Mouse (Mus musculus): ENCODE data around the gene Gm37419. TPM values are rescaled to one million over a fixed set of nuclear protein-coding genes. Genes with fewer than 3 reads are reported as not detected.
A peak's percentile ranks its signal among the peaks of the same experiment; 100 is the strongest.

The Gm37419 gene
- polyA plus RNA-seq, 1 experiment: not detected

DNA sequence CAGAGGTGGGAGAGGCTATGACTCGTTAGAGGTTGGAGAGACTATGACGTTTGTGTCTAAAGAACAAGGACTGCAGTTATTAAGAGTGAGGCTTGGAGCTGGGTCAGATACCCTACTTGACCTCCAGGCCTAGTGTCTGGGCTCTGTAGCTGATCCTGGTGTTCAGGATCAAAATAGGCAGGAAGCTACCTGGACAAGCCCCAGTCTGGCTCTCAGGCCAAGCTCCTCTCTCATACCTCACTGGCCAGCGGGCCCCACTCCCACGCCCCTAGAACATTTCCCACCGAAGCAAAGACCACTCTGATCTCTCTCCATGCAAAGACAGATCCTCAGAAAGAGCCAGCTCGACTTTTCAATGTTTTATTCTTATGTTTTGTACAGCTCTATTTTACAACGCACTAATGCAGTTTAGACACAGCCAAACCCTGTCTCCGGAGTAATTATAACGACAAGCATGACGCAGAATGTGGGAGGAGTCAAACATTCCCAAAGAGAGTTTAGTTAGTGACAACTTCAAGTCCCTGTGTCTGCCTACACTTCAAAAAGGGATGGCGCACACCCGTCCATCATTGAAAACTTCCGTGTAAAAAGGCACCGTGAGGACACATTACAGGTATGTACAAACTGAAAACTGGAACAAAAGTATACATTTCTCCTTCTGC lies 23.4 kb upstream of the Gm37419 start:
- Histone ChIP-seq H3K4me1 (ENCODE audit: control insufficient read depth, insufficient read depth, low read length) (no peaks in the 10 kb centered on the region), H3K27ac (ENCODE audit: insufficient read depth, low read length) (no peak overlapping the region), H3K4me3 (ENCODE audit: insufficient read depth, low read length) (no peak overlapping the region)
- no peak for TF ChIP-seq CTCF (IDR thresholded peaks at IDR 0.05; ENCODE audit: borderline replicate concordance, insufficient read depth, low read length)
- no peak for TF ChIP-seq POLR2A (IDR thresholded peaks at IDR 0.05; ENCODE audit: low read depth, low read length)

DNA sequence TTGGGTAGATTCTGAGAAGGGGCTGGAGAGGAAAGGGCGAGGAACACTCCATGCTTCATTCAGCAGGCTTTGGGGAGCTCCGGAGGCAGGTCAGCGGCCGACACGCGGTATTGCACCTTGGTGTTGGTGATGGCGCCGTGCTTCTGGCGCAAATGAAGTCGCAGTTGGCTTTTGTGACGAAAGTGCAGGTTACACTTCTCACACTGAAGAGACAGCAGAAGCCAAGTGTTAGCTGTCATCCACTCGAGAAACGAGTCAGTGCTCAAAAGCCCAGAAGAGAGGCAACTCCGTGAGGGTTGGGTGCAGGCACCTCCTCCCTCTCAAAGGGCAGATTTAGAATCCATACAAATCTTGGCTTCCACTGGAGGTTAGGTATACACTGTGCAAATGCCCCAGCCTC lies 22.2 kb upstream of the Gm37419 start:
- Histone ChIP-seq H3K4me1 (ENCODE audit: control insufficient read depth, insufficient read depth, low read length) (no peaks in the 10 kb centered on the region), H3K27ac (ENCODE audit: insufficient read depth, low read length) (no peak overlapping the region), H3K4me3 (ENCODE audit: insufficient read depth, low read length) (no peak overlapping the region)
- TF ChIP-seq POLR2A (IDR thresholded peaks at IDR 0.05; ENCODE audit: low read depth, low read length) (no peak), CTCF (IDR thresholded peaks at IDR 0.05; ENCODE audit: borderline replicate concordance, insufficient read depth, low read length) (no peak)

DNA sequence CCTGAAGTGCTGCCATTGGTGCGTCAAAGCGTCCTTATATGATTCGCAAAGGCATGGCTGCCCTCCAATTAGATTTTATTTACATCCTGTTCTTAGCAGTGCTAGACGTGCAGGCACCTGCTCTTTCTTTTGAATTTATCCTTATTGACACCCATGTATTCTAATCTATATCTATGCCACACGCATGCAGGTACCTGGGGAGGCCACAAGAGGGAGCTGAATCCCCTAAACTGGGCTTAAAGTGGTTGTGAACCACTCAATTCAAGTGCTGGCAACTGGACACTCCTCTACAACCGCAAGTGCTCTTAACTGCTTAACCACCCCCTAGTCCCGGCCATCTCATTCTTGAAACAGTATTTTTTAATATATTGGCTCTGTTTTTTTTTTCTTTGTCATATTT lies 21.0 kb upstream of the Gm37419 start:
- TF ChIP-seq CTCF (IDR thresholded peaks at IDR 0.05; ENCODE audit: borderline replicate concordance, insufficient read depth, low read length): peak; percentile 18; the same call in 1 of the 2 replicates
- no peak for TF ChIP-seq POLR2A (IDR thresholded peaks at IDR 0.05; ENCODE audit: low read depth, low read length)
- H3K4me1 ChIP-seq (ENCODE audit: control insufficient read depth, insufficient read depth, low read length): no peaks in the 10 kb centered on the region
- no peak overlapping the region for H3K27ac ChIP-seq (ENCODE audit: insufficient read depth, low read length)
- H3K4me3 ChIP-seq (ENCODE audit: insufficient read depth, low read length): no peak overlapping the region

DNA sequence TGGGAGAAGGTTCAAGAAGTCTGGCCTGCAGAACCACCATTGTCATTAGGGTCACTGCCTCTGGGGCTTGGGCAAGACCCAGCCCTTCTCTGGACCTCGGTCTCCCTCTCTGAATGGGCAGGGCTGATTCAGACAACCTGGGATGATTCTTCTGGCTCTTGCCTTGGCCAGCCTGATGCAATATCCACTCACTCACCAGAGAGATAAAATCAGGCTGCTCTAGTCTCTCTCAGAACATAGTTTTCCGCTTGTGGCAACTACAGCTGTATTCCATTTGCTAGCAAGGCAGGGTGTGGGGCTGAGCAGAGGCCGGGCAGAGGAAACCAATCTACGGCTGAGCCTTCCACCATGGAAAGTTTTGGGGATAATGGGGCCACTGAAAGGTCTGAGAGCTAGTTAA lies 19.4 kb upstream of the Gm37419 start:
- Histone ChIP-seq H3K27ac (ENCODE audit: insufficient read depth, low read length) (peak overlapping the region; percentile 52; the same call in 1 of the 2 replicates), H3K4me1 (ENCODE audit: control insufficient read depth, insufficient read depth, low read length) (no peaks in the 10 kb centered on the region), H3K4me3 (ENCODE audit: insufficient read depth, low read length) (no peak overlapping the region)
- TF ChIP-seq CTCF (IDR thresholded peaks at IDR 0.05; ENCODE audit: borderline replicate concordance, insufficient read depth, low read length): no peak
- no peak for TF ChIP-seq POLR2A (IDR thresholded peaks at IDR 0.05; ENCODE audit: low read depth, low read length)

DNA sequence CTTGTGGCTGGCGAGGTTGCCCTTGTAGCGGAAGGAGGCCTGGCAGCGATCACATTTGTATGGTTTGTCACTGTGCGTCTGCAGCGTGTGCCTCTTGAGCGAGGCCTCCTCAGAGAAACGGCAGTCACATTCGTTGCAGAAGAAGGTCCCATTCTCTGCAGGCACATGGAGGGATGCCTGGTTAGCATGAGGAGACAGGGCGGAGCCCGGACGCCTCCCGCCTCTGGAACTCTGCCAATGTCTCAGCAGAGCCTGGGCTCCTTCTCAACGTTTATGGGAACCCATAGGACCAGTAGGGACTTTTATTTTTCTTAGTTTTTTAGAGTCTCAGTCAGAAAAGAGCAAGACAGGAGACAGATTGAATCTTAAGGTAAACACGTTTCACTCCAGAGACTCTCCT lies 18.4 kb upstream of the Gm37419 start:
- Histone ChIP-seq H3K4me3 (ENCODE audit: insufficient read depth, low read length) (no peak overlapping the region), H3K4me1 (ENCODE audit: control insufficient read depth, insufficient read depth, low read length) (no peaks in the 10 kb centered on the region), H3K27ac (ENCODE audit: insufficient read depth, low read length) (no peak overlapping the region)
- no peak for TF ChIP-seq POLR2A (IDR thresholded peaks at IDR 0.05; ENCODE audit: low read depth, low read length)
- no peak for TF ChIP-seq CTCF (IDR thresholded peaks at IDR 0.05; ENCODE audit: borderline replicate concordance, insufficient read depth, low read length)

DNA sequence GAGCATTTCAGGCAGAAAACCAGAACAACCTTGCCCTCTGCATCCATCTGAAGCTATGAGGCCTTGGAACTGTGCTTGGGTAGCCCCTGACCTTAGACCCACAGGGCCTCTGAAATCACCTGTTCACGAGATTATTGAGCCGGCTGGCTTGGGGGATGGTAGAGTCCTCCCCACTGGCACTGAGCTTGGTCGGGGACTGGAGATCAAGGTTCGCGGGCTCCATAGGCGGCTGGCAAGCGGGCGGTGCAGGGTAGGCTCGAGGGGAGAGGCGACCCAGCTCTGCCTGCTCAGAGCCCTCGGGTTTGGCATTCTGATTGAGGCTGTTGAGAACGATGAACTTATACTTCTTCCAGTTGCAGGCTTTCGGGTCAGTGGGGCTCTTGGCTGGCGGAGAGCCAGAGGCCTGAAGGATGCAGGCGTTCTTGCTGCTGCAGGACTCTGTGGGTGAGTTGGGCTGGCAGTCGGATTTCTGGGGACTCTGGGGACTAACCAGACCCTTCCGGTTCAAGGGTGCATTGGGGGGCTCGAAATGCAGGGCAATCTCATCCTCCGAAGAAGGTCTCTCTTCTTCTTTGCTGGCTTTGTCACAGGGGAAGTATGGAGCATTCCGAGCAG lies 16.0 kb upstream of the Gm37419 start:
- H3K4me1 ChIP-seq (ENCODE audit: control insufficient read depth, insufficient read depth, low read length): no peaks in the 10 kb centered on the region
- TF ChIP-seq CTCF (IDR thresholded peaks at IDR 0.05; ENCODE audit: borderline replicate concordance, insufficient read depth, low read length) (no peak), POLR2A (IDR thresholded peaks at IDR 0.05; ENCODE audit: low read depth, low read length) (no peak)
- H3K4me3 ChIP-seq (ENCODE audit: insufficient read depth, low read length): no peak overlapping the region
- no peak overlapping the region for H3K27ac ChIP-seq (ENCODE audit: insufficient read depth, low read length)

DNA sequence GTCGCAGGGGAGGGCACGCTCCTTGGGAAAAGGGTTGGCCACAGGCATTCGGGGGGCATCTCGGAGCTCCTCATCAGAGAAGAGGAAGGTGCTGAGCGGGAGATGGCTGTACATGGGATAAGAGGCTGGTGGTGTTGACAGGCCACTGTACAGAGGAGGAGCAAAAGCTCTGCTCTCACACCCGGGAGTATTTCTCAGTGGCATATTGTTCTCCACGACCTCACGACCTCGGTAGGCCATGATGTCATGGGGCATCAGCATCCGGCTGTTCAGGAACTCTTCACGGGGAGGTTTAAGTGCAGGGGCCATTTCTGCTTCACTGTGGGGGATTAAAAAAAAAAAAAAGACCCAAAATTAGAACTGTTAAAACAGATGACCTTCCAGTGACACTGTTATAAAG lies 15.4 kb upstream of the Gm37419 start:
- no peak for TF ChIP-seq POLR2A (IDR thresholded peaks at IDR 0.05; ENCODE audit: low read depth, low read length)
- no peak for TF ChIP-seq CTCF (IDR thresholded peaks at IDR 0.05; ENCODE audit: borderline replicate concordance, insufficient read depth, low read length)

DNA sequence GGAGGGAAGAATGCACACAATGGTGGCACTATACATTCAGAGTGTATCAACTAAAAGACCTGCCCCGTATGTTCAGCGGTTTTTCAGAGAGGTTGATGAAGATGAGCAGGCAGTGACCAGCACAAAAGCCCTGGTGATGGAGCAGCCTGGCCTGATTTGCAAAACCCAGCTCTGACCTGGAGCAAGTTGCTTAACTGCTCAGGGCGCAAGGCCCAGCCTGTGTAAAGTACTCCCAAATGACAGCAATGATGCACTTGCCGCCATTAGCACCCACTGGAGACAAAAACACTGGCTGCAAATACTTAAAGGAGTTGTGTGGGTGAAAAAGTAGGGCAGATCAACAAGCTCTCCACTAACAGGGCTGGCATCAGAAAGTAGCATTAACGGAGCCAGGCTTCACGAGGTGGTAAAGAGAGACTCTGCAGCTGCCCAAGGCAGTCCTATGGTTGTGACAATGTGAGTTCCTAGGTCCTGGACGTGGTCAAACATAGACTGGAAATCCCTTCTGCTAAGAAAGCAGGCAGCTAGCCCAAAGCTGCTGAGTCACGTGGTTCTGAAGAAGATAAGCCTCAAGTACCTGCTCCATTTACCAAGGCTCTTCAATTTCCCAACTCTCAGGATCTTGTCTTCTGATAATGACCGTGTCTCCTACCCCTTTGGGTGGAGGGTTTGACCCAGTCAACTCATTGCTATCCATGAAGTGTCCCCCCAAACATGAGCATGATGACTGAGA lies 14.5 kb upstream of the Gm37419 start:
- TF ChIP-seq POLR2A (IDR thresholded peaks at IDR 0.05; ENCODE audit: low read depth, low read length) (no peak), CTCF (IDR thresholded peaks at IDR 0.05; ENCODE audit: borderline replicate concordance, insufficient read depth, low read length) (no peak)
- H3K4me3 ChIP-seq (ENCODE audit: insufficient read depth, low read length): no peak overlapping the region
- H3K4me1 ChIP-seq (ENCODE audit: control insufficient read depth, insufficient read depth, low read length): no peaks in the 10 kb centered on the region
- no peak overlapping the region for H3K27ac ChIP-seq (ENCODE audit: insufficient read depth, low read length)

More for the DNA sequence above, 15.4 kb upstream of the Gm37419 start:
- Histone ChIP-seq H3K4me1 (ENCODE audit: control insufficient read depth, insufficient read depth, low read length) (no peaks in the 10 kb centered on the region), H3K4me3 (ENCODE audit: insufficient read depth, low read length) (no peak overlapping the region), H3K27ac (ENCODE audit: insufficient read depth, low read length) (no peak overlapping the region)

DNA sequence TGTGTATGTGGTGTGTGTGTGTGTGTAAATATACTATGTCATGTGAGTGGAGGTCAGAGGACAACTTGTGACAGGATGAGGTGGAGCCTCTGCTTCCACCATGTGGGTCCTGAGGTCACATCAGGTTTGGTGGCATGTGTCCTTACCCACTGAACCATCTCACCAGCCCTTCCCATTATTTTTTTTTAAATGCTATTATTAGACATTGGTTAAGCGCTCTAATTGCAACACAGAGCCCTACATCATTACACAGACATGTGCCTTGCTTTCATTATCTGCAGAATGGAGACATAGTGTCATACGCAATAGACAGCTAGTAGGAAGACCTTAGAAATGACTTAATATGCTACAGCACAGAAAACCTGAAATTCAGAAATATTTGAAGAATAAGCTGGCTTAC lies 12.1 kb upstream of the Gm37419 start:
- Histone ChIP-seq H3K4me3 (ENCODE audit: insufficient read depth, low read length) (no peak overlapping the region), H3K27ac (ENCODE audit: insufficient read depth, low read length) (no peak overlapping the region), H3K4me1 (ENCODE audit: control insufficient read depth, insufficient read depth, low read length) (0 out of 2 replicates have a peak, but pooled peaks cover 7% of the 10 kb centered on the region)
- no peak for TF ChIP-seq POLR2A (IDR thresholded peaks at IDR 0.05; ENCODE audit: low read depth, low read length)
- no peak for TF ChIP-seq CTCF (IDR thresholded peaks at IDR 0.05; ENCODE audit: borderline replicate concordance, insufficient read depth, low read length)

DNA sequence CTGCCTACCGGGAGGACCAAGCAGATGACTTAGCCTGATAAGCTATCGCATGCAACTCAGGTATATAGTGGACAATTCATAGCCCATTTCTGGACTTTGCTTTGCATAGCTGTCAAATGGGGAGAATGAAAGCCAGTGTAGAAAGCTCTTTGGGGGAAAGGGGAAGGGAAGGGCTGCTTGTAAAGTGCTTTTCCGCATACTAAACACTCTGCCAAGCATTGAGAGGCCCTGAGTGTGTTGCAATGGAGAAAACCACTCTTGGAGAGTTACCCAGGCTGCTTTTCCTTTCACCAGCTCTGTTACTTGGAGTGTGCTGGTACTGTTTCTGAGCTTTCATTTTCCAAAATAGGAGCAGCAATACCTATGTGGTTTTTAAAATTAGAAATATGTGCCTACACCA lies 10.6 kb upstream of the Gm37419 start:
- TF ChIP-seq CTCF (IDR thresholded peaks at IDR 0.05; ENCODE audit: borderline replicate concordance, insufficient read depth, low read length) (no peak), POLR2A (IDR thresholded peaks at IDR 0.05; ENCODE audit: low read depth, low read length) (no peak)
- Histone ChIP-seq H3K27ac (ENCODE audit: insufficient read depth, low read length) (no peak overlapping the region), H3K4me3 (ENCODE audit: insufficient read depth, low read length) (no peak overlapping the region), H3K4me1 (ENCODE audit: control insufficient read depth, insufficient read depth, low read length) (0 out of 2 replicates have a peak, but pooled peaks cover 7% of the 10 kb centered on the region)
